Mouse (Mus musculus): ENCODE measurements around the gene Med16. TPM values are rescaled to one million over a fixed set of nuclear protein-coding genes. Genes with fewer than 3 reads are reported as not detected.

Med16 gene
- total and polyA plus RNA-seq, 3 experiments, result 10.2 to 22.8 (median 12.1) TPM

GRCm38 (mm10) chr10:79884446-79884845 lies 24.3 kb downstream of the Med16 start:
- Histone ChIP-seq H3K27ac (ENCODE audit: insufficient read depth, low read depth) (no peak overlapping the region), H3K9ac (ENCODE audit: insufficient read depth, low read depth) (no peak overlapping the region), H3K27me3 (replicated peaks) (peaks cover 7% of the 10 kb centered on the region), H3K4me2 (ENCODE audit: insufficient read depth, low read depth, poor library complexity, severe bottlenecking) (no peak overlapping the region), H3K4me3 (replicated peaks in 1 of 3; ENCODE audit: low read depth in 2 of 3, low read length in 2 of 3, poor library complexity in 1 of 3) (no peak overlapping the region), H3K36me3 (replicated peaks in 1 of 2; ENCODE audit: control insufficient read depth in 1 of 2, insufficient read depth in 1 of 2, low read length in 1 of 2) (no peaks in the 10 kb centered on the region), H3K79me2 (replicated peaks; ENCODE audit: control insufficient read depth, extremely low read depth, insufficient read depth, poor library complexity, severe bottlenecking) (no peaks in the 10 kb centered on the region), H3K9me3 (replicated peaks; ENCODE audit: low read length) (no peaks in the 10 kb centered on the region), H3K4me1 (ENCODE audit: control insufficient read depth in 1 of 2, insufficient read depth in 2 of 2) (peaks cover 12 to 26% of the 10 kb centered on the region in 2 experiments)
- no peak for DNase-seq (ENCODE audit: extremely low read depth)
- TF ChIP-seq CTCF (conservative IDR thresholded peaks at IDR 0.05 in 1 of 2, IDR thresholded peaks at IDR 0.05 in 1 of 2; ENCODE audit: low read depth in 2 of 2, low read length in 2 of 2), result no peak
- TF ChIP-seq SIN3A (IDR thresholded peaks at IDR 0.05; ENCODE audit: low read length), result no peak
- no peak for TF ChIP-seq BHLHE40 (IDR thresholded peaks at IDR 0.05; ENCODE audit: low read depth, low read length)
- no peak for TF ChIP-seq SMC3 (IDR thresholded peaks at IDR 0.05; ENCODE audit: low read depth, low read length)
- TF ChIP-seq MAZ (IDR thresholded peaks at IDR 0.05; ENCODE audit: low read depth, low read length), result no peak
- no peak for TF ChIP-seq NRF1 (IDR thresholded peaks at IDR 0.05; ENCODE audit: low read depth, low read length)
- TF ChIP-seq RCOR1 (conservative IDR thresholded peaks at IDR 0.05; ENCODE audit: low read depth, low read length), result no peak
- TF ChIP-seq CHD1 (IDR thresholded peaks at IDR 0.05; ENCODE audit: low read depth, low read length), result no peak
- TF ChIP-seq ETS1 (conservative IDR thresholded peaks at IDR 0.05; ENCODE audit: low read depth, low read length), result no peak
- dilution Hi-C loops (cut with MboI; ENCODE audit: extremely low pct_ligation_motif_present, extremely low pct_unique_long_range_greater_than_20kb, low sequenced_read_pairs), result no loop called here
- in situ Hi-C loops (cut with MboI; ENCODE audit: low pct_ligation_motif_present, low pct_unique_long_range_greater_than_20kb, low sequenced_read_pairs), result no loop called here

GRCm38 (mm10) chr10:79883297-79884084 lies 25.2 kb downstream of the Med16 start:
- Histone ChIP-seq H3K36me3 (replicated peaks in 1 of 2; ENCODE audit: control insufficient read depth in 1 of 2, insufficient read depth in 1 of 2, low read length in 1 of 2) (no peaks in the 10 kb centered on the region), H3K4me3 (replicated peaks in 1 of 3; ENCODE audit: low read depth in 2 of 3, low read length in 2 of 3, poor library complexity in 1 of 3) (no peak overlapping the region), H3K27ac (ENCODE audit: insufficient read depth, low read depth) (no peak overlapping the region), H3K9ac (ENCODE audit: insufficient read depth, low read depth) (no peak overlapping the region), H3K9me3 (replicated peaks; ENCODE audit: low read length) (no peaks in the 10 kb centered on the region), H3K4me1 (ENCODE audit: control insufficient read depth in 1 of 2, insufficient read depth in 2 of 2) (peaks cover 12 to 28% of the 10 kb centered on the region in 2 experiments), H3K4me2 (ENCODE audit: insufficient read depth, low read depth, poor library complexity, severe bottlenecking) (no peak overlapping the region), H3K27me3 (replicated peaks) (peaks cover 5% of the 10 kb centered on the region), H3K79me2 (replicated peaks; ENCODE audit: control insufficient read depth, extremely low read depth, insufficient read depth, poor library complexity, severe bottlenecking) (no peaks in the 10 kb centered on the region)
- DNase-seq (ENCODE audit: extremely low read depth), result peak; percentile 79
- TF ChIP-seq HCFC1 (IDR thresholded peaks at IDR 0.05; ENCODE audit: low read depth, low read length), result peak; percentile 19; the same call in 1 of the 2 replicates
- TF ChIP-seq RAD21 (IDR thresholded peaks at IDR 0.05; ENCODE audit: low read depth, low read length), result peak; percentile 57
- 0 out of 2 replicates have a peak, but pooled peaks have one; percentile 17 for TF ChIP-seq NELFE (IDR thresholded peaks at IDR 0.05; ENCODE audit: low read depth, low read length)
- TF ChIP-seq MAX (IDR thresholded peaks at IDR 0.05; ENCODE audit: low read length), result no peak
- TF ChIP-seq CTCF (conservative IDR thresholded peaks at IDR 0.05 in 1 of 2, IDR thresholded peaks at IDR 0.05 in 1 of 2; ENCODE audit: low read depth in 2 of 2, low read length in 2 of 2), result peak; percentile 81 to 83
- TF ChIP-seq USF1 (IDR thresholded peaks at IDR 0.05; ENCODE audit: low read depth, low read length), result no peak
- TF ChIP-seq IRF4 (IDR thresholded peaks at IDR 0.05; ENCODE audit: low read depth, low read length), result peak; percentile 20; the same call in 1 of the 2 replicates
- TF ChIP-seq MYC (IDR thresholded peaks at IDR 0.05; ENCODE audit: low read depth, low read length), result no peak; the same call in 1 of the 2 replicates
- TF ChIP-seq SMC3 (IDR thresholded peaks at IDR 0.05; ENCODE audit: low read depth, low read length), result peak; percentile 80
- no peak for TF ChIP-seq TCF12 (IDR thresholded peaks at IDR 0.05; ENCODE audit: low read depth, low read length)
- in situ Hi-C loops (cut with MboI; ENCODE audit: low pct_ligation_motif_present, low pct_unique_long_range_greater_than_20kb, low sequenced_read_pairs) (no loop called here), dilution Hi-C loops (cut with MboI; ENCODE audit: extremely low pct_ligation_motif_present, extremely low pct_unique_long_range_greater_than_20kb, low sequenced_read_pairs) (no loop called here)
